Comparison of ENCODE assay signal across 7 mouse cellular contexts in the genomic region with DNA sequence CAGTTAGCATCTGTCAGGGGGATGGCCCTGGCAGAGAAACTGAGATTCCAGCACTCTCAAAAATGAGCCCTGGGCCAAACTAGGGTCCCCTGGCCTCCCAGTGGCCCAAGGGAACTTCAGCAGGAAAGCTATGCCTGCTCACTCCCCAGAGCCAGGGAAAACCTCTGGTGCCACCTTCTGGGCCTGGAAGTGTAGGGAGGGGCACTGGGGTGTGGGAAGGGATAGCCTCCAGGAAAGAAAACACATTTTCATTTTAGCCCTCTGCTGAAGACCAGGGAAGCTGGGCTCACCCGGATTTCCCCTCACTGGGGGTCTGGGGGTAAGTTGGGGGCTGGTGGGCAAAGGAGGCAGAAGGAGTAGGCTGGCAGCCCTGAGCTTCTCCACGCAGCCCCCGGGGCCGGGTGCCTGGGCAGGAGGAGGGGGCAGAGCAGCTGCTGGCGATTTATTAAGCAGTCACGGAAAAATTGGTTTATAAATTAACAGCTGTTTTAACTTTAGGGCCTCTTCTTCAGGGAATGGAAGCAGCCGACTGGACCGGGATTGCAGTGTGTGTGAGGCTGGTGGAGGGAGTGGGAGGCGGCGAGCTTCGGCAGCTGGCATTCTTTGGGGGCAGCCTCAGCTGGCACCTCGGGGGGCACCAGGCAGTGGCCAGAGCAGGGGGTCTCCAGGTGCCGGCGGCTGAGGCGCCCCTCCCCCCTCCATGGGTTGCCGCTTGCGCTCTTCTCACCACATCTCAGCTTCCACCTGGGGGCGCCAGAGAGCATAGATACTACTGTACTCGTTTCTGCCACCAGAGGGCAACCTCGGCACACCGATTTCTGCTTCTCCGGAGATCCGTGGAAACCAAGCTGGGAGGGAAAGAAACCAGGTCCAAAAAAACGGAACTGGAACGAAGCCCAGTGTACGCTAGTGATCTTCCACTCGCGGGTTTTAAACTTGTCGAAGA. TPM values are rescaled to one million over a fixed set of nuclear protein-coding genes. Genes with fewer than 3 reads are reported as not detected.
DNase-seq lines count a peak whose midpoint lies in the region; ATAC-seq and TF ChIP-seq lines count a peak whose summit lies in the region.

No protein-coding gene starts in this region.

- H3K27me3 ChIP-seq in intestine, postnatal 0 days (replicated peaks; ENCODE audit: control insufficient read depth, insufficient read depth, low read length), result peaks cover 34% of the 10 kb centered on the region
- H3K27me3 ChIP-seq in midbrain, embryonic 12.5 days, result peaks cover 93% of the 10 kb centered on the region

- peak; percentile 100 for TF ChIP-seq CTCF in intestine, postnatal 0 days (IDR thresholded peaks at IDR 0.05; ENCODE audit: low read depth)

- 1% methylated on average over 29 of the region's 29 CpGs for WGBS in intestine, postnatal 0 days
- WGBS in midbrain, embryonic 12.5 days, result 1% methylated on average over 27 of the region's 29 CpGs

- H3K4me1 ChIP-seq in intestine, postnatal 0 days (replicated peaks; ENCODE audit: control insufficient read depth, insufficient read depth, low read length), result 0 out of 2 replicates have a peak, but pooled peaks cover 4% of the 10 kb centered on the region
- peaks cover 36% of the 10 kb centered on the region for H3K4me1 ChIP-seq in midbrain, embryonic 12.5 days

- H3K9me3 ChIP-seq in intestine, postnatal 0 days (ENCODE audit: control insufficient read depth), result no peaks in the 10 kb centered on the region
- no peaks in the 10 kb centered on the region for H3K9me3 ChIP-seq in midbrain, embryonic 12.5 days

- intact Hi-C loops in left cerebral cortex, postnatal 4 days (cut with DNase I), result loop anchor here (2.0 kb wide), 1 partner anchor 83 kb away; no protein-coding TSS in a partner anchor

- H3K4me3 ChIP-seq in intestine, postnatal 0 days (ENCODE audit: low read depth, low read length), result peak overlapping the region; percentile 46
- H3K4me3 ChIP-seq in midbrain, embryonic 12.5 days, result peak overlapping the region; percentile 15; the same call in 1 of the 2 replicates

- H3K9ac ChIP-seq in intestine, postnatal 0 days (ENCODE audit: low read depth, low read length), result no peak overlapping the region
- no peak overlapping the region for H3K9ac ChIP-seq in midbrain, embryonic 12.5 days (replicated peaks)

- peak; percentile 85 for ATAC-seq in granulocyte monocyte progenitor cell, adult 5-6 weeks (replicated peaks; ENCODE audit: poor library complexity, severe bottlenecking)
- ATAC-seq in intestine, postnatal 0 days, result peak; percentile 34
- ATAC-seq in midbrain, embryonic 12.5 days (ENCODE audit: low FRiP score, low read depth), result peak; percentile 62; the same call in 1 of the 2 replicates

- H3K36me3 ChIP-seq in intestine, postnatal 0 days (ENCODE audit: control insufficient read depth, insufficient read depth), result no peaks in the 10 kb centered on the region
- H3K36me3 ChIP-seq in midbrain, embryonic 12.5 days, result no peaks in the 10 kb centered on the region

- peak overlapping the region; percentile 79 for H3K4me2 ChIP-seq in intestine, postnatal 0 days (replicated peaks; ENCODE audit: low read depth)
- peak overlapping the region; percentile 47 for H3K4me2 ChIP-seq in midbrain, embryonic 12.5 days (replicated peaks)

- peak; percentile 91 for DNase-seq in adrenal gland, adult 2 months
- peak; percentile 93 for DNase-seq in embryo, embryonic 9.5 days (ENCODE audit: extremely low spot score)
- DNase-seq in left cerebral cortex, postnatal 4 days, result peak; percentile 92
- DNase-seq in skeletal muscle tissue, adult 2 months (ENCODE audit: low read depth, low spot score), result peak; percentile 81

- H3K27ac ChIP-seq in intestine, postnatal 0 days (ENCODE audit: low read depth, low read length), result no peak overlapping the region; the same call in 1 of the 2 replicates
- H3K27ac ChIP-seq in midbrain, embryonic 12.5 days (replicated peaks), result no peak overlapping the region

RNA-seq across cellular contexts. Expression of a gene that starts 5.9 kb away (rescaled TPM):
- total RNA-seq in adrenal gland, adult 2 months (2021), result under 1 TPM; 0.17 to 0.55 TPM
- 0.22 and 0.37 TPM in 2 replicates for polyA plus RNA-seq in adrenal gland, adult 2 months (2012; rRNA removed)
- total RNA-seq in granulocyte monocyte progenitor cell, adult 5-6 weeks (2014; fragmentation: Nextera tagmentation), result not detected in 2 replicates
- total RNA-seq in granulocyte monocyte progenitor cell, adult 5-6 weeks (2017), result not detected in 2 replicates
- polyA plus RNA-seq in intestine, postnatal 0 days (2015; fragmentation: Nextera tagmentation; extraction: Ambion mirVana), result 99.5 and 102 TPM in 2 replicates
- total RNA-seq in left cerebral cortex, postnatal 4 days (2021), result 10 to 100 TPM; 52.3 to 53.4 TPM
- 1.2 and 1.4 TPM in 2 replicates for polyA plus RNA-seq in midbrain, embryonic 12.5 days (2016; fragmentation: Nextera tagmentation; extraction: Ambion mirVana)

RNA-seq across cellular contexts. Expression of a gene that starts 12.8 kb away (rescaled TPM):
- total RNA-seq in adrenal gland, adult 2 months (2021), result not detected
- polyA plus RNA-seq in adrenal gland, adult 2 months (2012; rRNA removed), result not detected in 2 replicates
- total RNA-seq in granulocyte monocyte progenitor cell, adult 5-6 weeks (2014; fragmentation: Nextera tagmentation), result not detected in 2 replicates
- total RNA-seq in granulocyte monocyte progenitor cell, adult 5-6 weeks (2017), result not detected in 2 replicates
- 0.07 TPM in 1 of 2 replicates, not detected in the other for polyA plus RNA-seq in intestine, postnatal 0 days (2015; fragmentation: Nextera tagmentation; extraction: Ambion mirVana)
- total RNA-seq in left cerebral cortex, postnatal 4 days (2021), result 100 to 1,000 TPM; 125 to 133 TPM
- polyA plus RNA-seq in midbrain, embryonic 12.5 days (2016; fragmentation: Nextera tagmentation; extraction: Ambion mirVana), result 1.3 and 2.3 TPM in 2 replicates

RNA-seq across cellular contexts. Expression of a gene that starts 15.9 kb away (rescaled TPM):
- total RNA-seq in adrenal gland, adult 2 months (2021), result 10 to 100 TPM; 20.8 to 23.5 TPM
- polyA plus RNA-seq in adrenal gland, adult 2 months (2012; rRNA removed), result 65.3 and 67.8 TPM in 2 replicates
- total RNA-seq in granulocyte monocyte progenitor cell, adult 5-6 weeks (2014; fragmentation: Nextera tagmentation), result 18.4 and 24.9 TPM in 2 replicates
- total RNA-seq in granulocyte monocyte progenitor cell, adult 5-6 weeks (2017), result 18.2 and 27.8 TPM in 2 replicates
- 29.0 and 30.1 TPM in 2 replicates for polyA plus RNA-seq in intestine, postnatal 0 days (2015; fragmentation: Nextera tagmentation; extraction: Ambion mirVana)
- total RNA-seq in left cerebral cortex, postnatal 4 days (2021), result 10 to 100 TPM; 21.3 to 26.0 TPM
- 46.9 and 52.0 TPM in 2 replicates for polyA plus RNA-seq in midbrain, embryonic 12.5 days (2016; fragmentation: Nextera tagmentation; extraction: Ambion mirVana)

RNA-seq across cellular contexts. Expression of a gene that starts 41.3 kb away (rescaled TPM):
- total RNA-seq in adrenal gland, adult 2 months (2021), result under 1 TPM; 0.31 to 0.32 TPM
- polyA plus RNA-seq in adrenal gland, adult 2 months (2012; rRNA removed), result 0.46 and 0.54 TPM in 2 replicates
- total RNA-seq in granulocyte monocyte progenitor cell, adult 5-6 weeks (2014; fragmentation: Nextera tagmentation), result not detected in 2 replicates
- not detected in 2 replicates for total RNA-seq in granulocyte monocyte progenitor cell, adult 5-6 weeks (2017)
- polyA plus RNA-seq in intestine, postnatal 0 days (2015; fragmentation: Nextera tagmentation; extraction: Ambion mirVana), result 0.44 and 0.69 TPM in 2 replicates
- under 1 TPM; 0.56 to 0.64 TPM for total RNA-seq in left cerebral cortex, postnatal 4 days (2021)
- polyA plus RNA-seq in midbrain, embryonic 12.5 days (2016; fragmentation: Nextera tagmentation; extraction: Ambion mirVana), result 0.19 and 0.33 TPM in 2 replicates

RNA-seq across cellular contexts. Expression of a gene that starts 44.0 kb away (rescaled TPM):
- total RNA-seq in adrenal gland, adult 2 months (2021), result 100 to 1,000 TPM; 314 to 601 TPM
- 379 and 598 TPM in 2 replicates for polyA plus RNA-seq in adrenal gland, adult 2 months (2012; rRNA removed)
- not detected in 2 replicates for total RNA-seq in granulocyte monocyte progenitor cell, adult 5-6 weeks (2014; fragmentation: Nextera tagmentation)
- total RNA-seq in granulocyte monocyte progenitor cell, adult 5-6 weeks (2017), result not detected in 2 replicates
- polyA plus RNA-seq in intestine, postnatal 0 days (2015; fragmentation: Nextera tagmentation; extraction: Ambion mirVana), result not detected in 2 replicates
- total RNA-seq in left cerebral cortex, postnatal 4 days (2021), result 1 to 10 TPM in 1 of 2 experiments, not detected in 1; 1.0 TPM
- polyA plus RNA-seq in midbrain, embryonic 12.5 days (2016; fragmentation: Nextera tagmentation; extraction: Ambion mirVana), result 0.15 TPM in 1 of 2 replicates, not detected in the other

Comparison
In these comparisons a context has a peak if more than half of its experiments do, and no peak if none do; other contexts are left out.
1. ATAC-seq: peak in every context shown above with its lines; median percentile 85 in granulocyte monocyte progenitor cell, adult 5-6 weeks; 62 in midbrain, embryonic 12.5 days; 34 in intestine, postnatal 0 days.
2. RNA of a gene that starts 5.9 kb away (total RNA-seq): 52.3 to 53.4 TPM in left cerebral cortex, postnatal 4 days; 0.17 to 0.55 TPM in adrenal gland, adult 2 months and not detected in granulocyte monocyte progenitor cell, adult 5-6 weeks; every median in the first group is over 10 times any median in the second.
3. RNA of a gene that starts 12.8 kb away (total RNA-seq): 125 to 133 TPM in left cerebral cortex, postnatal 4 days; not detected in adrenal gland, adult 2 months and not detected in granulocyte monocyte progenitor cell, adult 5-6 weeks; every median in the first group is over 100 times any median in the second.
4. Peak in every context shown above with its lines, with median percentiles within 50 percentile points of each other: DNase-seq.